Mouse (Mus musculus) megakaryocyte, embryonic 14.5 days (primary cell): ENCODE measurements around the gene Fam131b.

Source experiments
- FLI1 ChIP-seq: IDR thresholded peaks from 2 replicates; pipeline ENCODE4 v1.6.1; 2012; ENCODE audit warnings: low read length, inconsistent platforms, mixed read lengths
- GATA1 ChIP-seq: IDR thresholded peaks from 3 replicates; pipeline ENCODE4 v1.6.1; 2012; ENCODE audit warnings: mixed read lengths, low read length, inconsistent platforms, borderline replicate concordance

DNA sequence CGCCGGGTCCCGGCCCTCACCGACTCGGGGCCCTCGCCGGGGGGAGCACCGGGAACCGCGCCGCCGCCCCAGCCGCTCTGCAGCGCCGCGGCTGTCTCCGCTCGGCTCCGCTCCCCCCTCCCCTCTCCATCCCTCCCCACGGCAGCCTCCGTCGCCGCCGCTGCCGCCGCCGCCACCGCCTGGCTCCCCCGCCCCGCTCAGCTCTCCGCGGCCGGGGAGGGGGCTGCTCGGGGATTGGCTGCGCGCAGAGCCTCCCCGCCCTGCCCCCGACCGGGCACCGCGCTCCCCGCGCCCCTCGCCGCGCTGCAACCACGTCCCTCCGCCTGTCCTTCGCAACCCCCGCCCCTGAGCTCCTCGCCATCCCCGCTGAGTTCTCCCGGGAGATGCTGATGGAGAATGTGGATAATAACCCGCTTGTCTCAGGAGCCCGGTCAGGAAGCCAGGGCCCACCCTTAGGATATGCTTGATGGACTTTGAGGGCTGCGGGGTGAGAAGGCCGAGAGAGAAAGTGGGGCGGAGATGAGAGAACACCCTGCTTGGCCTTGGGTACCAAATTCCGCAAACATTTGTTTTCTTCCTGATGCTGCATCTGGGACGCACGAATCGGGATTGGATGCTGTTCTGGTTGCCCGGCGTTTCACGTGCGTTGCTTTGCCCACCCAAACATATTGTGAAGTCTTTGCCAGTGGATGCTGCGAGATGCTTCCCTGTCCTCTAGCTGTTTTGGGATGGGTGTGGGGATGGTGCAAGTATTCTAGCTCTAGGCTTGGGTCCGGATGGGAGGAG lies at the start of gene Fam131b:
- TF ChIP-seq GATA1 (no peak), FLI1 (no peak)
